Mouse (Mus musculus) forebrain, embryonic 11.5 days (tissue): ENCODE measurements around the gene Gramd1a. TPM values are rescaled to one million over a fixed set of nuclear protein-coding genes. Genes with fewer than 3 reads are reported as not detected.

Experiments
- ATAC-seq: fragments of 200-750 bp; cut with Nextera tagmentation; replicated peaks from 2 replicates; pipeline ENCODE4 v1.8.0; 2017; ENCODE audit warnings: moderate TSS enrichment; ENCODE audit not compliant: low FRiP score
- DNase-seq: peaks from one replicate; pipeline ENCODE4 v3.0.0-alpha.2; 2017; ENCODE audit warnings: low spot score
- H3K27ac ChIP-seq: fragments of 300-500 bp; sonication (generic); 2 replicates; pipeline ENCODE4 v1.5.1; 2014; ENCODE audit warnings: low read depth, low read length
- H3K27me3 ChIP-seq: fragments of 300-500 bp; sonication (generic); 2 replicates; pipeline ENCODE4 v1.6.1; 2014; ENCODE audit warnings: mild to moderate bottlenecking, low read length, mixed read lengths; ENCODE audit not compliant: control insufficient read depth, insufficient read depth
- H3K36me3 ChIP-seq: fragments of 300-500 bp; sonication (generic); 2 replicates; pipeline ENCODE4 v1.6.1; 2014; ENCODE audit warnings: mild to moderate bottlenecking, low read length, moderate library complexity, mixed read lengths; ENCODE audit not compliant: control insufficient read depth, insufficient read depth
- H3K4me1 ChIP-seq: fragments of 300-500 bp; sonication (generic); replicated peaks from 2 replicates; pipeline ENCODE4 v1.6.1; 2014; ENCODE audit warnings: low read length, mixed read lengths; ENCODE audit not compliant: control insufficient read depth, insufficient read depth
- H3K4me2 ChIP-seq: fragments of 300-500 bp; sonication (generic); 2 replicates; pipeline ENCODE4 v1.6.1; 2014; ENCODE audit warnings: low read depth, mild to moderate bottlenecking, low read length, moderate library complexity, mixed read lengths; ENCODE audit not compliant: severe bottlenecking
- H3K4me3 ChIP-seq: fragments of 300-500 bp; sonication (generic); 2 replicates; pipeline ENCODE4 v1.5.1; 2014; ENCODE audit warnings: low read depth, low read length
- H3K9ac ChIP-seq: fragments of 300-500 bp; sonication (generic); 2 replicates; pipeline ENCODE4 v1.6.1; 2014; ENCODE audit warnings: low read length
- H3K9me3 ChIP-seq: fragments of 300-500 bp; sonication (generic); 2 replicates; pipeline ENCODE4 v1.6.1; 2016; ENCODE audit warnings: low read length, mixed read lengths; ENCODE audit not compliant: control insufficient read depth
- WGBS: fragments of 180-500 bp; shearing (Covaris S2); extraction: QIAGEN DNeasy Blood & Tissue Kit; methylation state at CpG from one replicate; pipeline ENCODE4 v1.1.7; 2014; 5-methylcytosine and 5-hydroxymethylcytosine counted together
- polyA plus RNA-seq: library from polyadenylated mRNA; unstranded; fragments of >200 nt; fragmentation: Nextera tagmentation; extraction: Ambion mirVana; gene quantifications from 2 replicates; pipeline ENCODE4 v1.2.1, GENCODE M21; 2014

The Gramd1a gene
- polyA plus RNA-seq, 1 experiment from 2014 or later: 133 TPM

DNA sequence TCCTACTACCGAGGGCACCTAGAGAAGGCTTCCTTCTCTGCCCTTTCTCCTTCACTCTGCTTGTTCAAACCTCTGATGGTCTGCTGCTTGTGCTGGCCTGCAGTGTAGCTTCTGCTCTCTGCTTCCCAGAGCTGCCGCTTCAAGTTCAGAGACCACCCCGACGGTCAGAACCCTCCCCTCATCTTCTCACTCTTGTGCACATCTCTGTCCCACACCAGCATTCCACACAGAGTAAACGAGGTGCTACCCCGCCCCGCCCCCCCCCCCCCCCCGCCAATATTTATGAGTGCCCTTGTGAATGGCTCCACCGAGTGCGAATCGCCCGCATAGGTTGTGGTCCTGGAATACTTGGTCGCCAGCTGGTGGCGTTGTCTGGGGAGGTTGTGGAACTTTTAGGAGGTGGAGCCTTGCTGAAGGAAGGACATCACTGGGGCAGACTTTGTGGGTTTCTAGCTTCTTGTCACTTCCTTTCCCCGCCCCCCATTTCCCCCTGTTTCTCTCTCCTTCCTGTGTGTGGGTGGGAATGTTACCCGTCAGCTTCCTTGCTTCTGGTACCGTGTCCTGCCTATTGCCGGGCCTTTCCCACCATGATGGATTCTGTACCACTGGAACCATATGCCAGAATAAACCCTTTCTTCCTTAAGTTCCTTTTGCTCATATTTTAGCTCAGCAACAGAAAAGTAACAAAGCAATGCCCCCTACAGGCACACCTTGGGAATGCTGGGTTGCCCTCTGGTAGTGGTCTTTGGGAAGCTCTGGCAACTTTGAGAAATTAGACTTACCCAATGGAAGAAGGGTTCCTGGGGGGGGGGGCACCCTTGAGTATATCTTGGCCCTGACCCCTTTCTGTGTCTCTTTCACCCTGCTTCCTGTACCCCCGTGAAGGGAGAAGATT lies 585 bp upstream of the Gramd1a start:
- Histone ChIP-seq H3K9me3 (no peaks in the 10 kb centered on the region), H3K27me3 (no peaks in the 10 kb centered on the region), H3K4me2 (no peak overlapping the region), H3K36me3 (no peaks in the 10 kb centered on the region), H3K27ac (no peak overlapping the region), H3K4me1 (peaks cover 5% of the 10 kb centered on the region; the same call in 1 of the 2 replicates), H3K9ac (no peak overlapping the region), H3K4me3 (no peak overlapping the region)
- 55% methylated on average over 16 of the region's 19 CpGs for WGBS
- DNase-seq: no peak
- ATAC-seq: no peak

DNA sequence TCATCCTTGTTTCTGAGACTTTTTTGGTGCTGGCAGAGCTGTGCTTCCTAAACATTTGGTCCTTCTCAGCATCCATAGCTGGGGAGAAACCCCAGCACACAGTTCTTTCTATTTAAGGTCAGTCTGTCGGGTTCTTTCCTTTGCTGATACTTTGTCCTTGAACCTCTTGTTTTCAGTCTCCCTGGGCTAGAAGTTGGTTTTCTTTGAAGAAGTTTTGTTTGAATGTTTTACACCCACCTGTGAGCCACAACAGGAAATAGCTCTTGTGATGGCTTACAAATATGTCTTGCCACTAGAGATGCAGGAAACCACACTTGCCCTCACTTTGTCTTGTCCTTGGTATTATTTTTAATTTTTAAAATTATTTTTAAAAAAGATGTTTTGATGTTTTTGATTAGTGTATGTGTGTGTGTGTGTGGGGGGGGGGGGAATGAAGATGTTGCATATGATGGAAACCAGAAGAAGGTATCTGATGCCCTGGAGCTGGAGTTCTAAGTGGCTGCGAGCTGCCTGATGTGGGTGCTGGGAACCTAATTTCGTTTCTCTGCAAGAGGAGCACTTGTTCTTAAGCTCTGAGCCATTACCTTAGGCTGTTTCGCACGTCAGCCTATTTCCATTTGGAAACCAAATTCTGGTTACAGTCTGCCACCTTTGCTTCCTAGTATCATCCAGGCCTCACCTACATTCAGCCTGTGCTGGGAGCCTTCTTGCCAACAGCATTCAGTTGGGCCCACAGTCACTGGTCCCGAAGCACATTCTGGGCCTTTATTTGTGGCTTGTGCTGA lies 2.0 kb downstream of the Gramd1a start:
- H3K27ac ChIP-seq: no peak overlapping the region
- no peaks in the 10 kb centered on the region for H3K36me3 ChIP-seq
- no peak overlapping the region for H3K4me2 ChIP-seq
- H3K9ac ChIP-seq: no peak overlapping the region
- WGBS: 91% methylated on average over 6 of the region's 6 CpGs
- H3K27me3 ChIP-seq: no peaks in the 10 kb centered on the region
- H3K4me3 ChIP-seq: no peak overlapping the region
- no peak for ATAC-seq
- peaks cover 8% of the 10 kb centered on the region; the same call in 1 of the 2 replicates for H3K4me1 ChIP-seq
- H3K9me3 ChIP-seq: no peaks in the 10 kb centered on the region
- DNase-seq: no peak

DNA sequence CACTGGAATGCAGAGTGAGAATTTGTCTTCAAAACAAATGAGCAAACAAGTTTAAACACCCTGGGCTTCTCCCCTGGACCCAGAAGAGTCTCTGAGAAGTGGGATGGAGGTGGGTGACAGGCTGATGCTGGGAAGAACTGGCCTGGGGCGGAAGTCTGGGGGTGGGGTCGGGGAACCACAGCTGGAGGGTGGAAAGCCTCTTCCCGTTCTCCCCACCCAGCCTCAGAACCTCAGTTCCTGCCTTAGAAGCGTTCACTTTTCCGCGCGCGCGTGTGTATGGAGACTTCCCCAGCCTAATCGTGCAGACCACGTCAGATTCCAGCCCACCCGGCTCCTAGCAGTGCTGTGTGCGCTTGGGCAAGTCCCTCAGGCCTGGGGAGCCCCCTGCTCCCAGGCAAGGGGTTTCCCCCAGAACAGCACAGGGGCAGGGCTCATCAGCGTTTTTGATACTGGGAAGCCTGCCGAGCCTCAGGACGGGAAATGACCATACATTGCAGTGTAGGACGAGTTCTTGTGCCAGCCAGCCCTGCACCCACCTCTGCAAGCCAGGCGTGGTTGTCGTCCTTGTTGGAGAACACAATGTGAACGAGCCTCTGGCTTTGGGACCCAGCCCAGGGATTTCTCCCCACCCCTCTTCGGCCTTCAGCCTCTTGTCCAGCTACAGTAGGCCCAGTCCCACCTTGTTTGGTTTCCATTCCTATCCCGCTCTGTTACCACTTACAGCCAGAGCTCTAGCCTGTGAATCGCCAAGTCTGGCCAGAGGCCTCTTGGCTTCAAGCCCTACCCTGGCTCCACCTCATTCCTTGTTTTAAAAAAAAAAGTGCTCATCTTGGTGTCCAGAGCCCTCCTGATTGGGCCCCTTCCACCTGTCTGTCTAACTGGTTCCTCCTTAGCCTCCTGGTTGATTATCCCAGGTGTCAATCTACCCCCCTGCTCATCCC lies 4.1 kb downstream of the Gramd1a start:
- 26% methylated on average over 23 of the region's 23 CpGs for WGBS
- H3K4me1 ChIP-seq: peaks cover 16% of the 10 kb centered on the region; the same call in 1 of the 2 replicates

DNA sequence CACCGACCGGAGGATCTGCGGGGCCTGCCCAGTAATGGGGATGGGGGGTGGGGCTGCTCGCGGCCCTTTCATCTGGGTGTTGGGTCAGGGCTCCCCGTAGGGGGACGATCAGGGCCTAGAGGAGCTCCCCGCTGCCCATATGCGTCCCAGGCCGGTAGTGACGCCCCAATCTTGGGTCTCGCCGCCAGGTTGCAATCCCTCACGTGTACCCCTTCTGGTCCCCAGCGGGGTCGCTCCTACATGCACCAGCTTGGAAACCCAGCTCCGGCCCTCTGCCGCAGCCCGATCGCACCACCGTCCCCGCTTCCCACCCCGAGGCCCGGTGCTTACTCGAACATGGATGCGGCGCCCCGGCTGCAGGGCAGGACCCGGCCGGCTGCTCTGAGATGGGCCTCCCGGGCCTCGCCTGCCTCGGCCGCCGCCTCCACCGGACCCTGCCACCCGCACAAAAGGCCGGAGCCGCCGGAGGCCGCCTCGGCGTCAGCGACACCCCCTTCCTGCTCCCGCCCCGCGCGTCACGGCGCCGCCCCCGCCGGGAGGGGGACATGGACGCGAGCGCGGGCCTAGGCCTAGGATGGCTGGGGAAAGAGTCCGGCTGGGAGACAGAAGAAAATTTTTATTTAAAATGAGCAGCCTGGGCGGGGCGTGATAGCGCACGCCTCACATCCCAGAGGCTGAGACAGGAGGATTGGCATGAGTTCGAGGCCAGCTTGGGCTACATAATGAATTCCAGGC lies 5.0 kb downstream of the Gramd1a start:
- Histone ChIP-seq H3K27ac (peak overlapping the region; percentile 89), H3K9ac (peak overlapping the region; percentile 94), H3K4me3 (peak overlapping the region; percentile 89), H3K4me1 (peaks cover 16% of the 10 kb centered on the region; the same call in 1 of the 2 replicates), H3K27me3 (no peaks in the 10 kb centered on the region), H3K9me3 (no peaks in the 10 kb centered on the region), H3K36me3 (peaks cover 2% of the 10 kb centered on the region; the same call in 1 of the 2 replicates), H3K4me2 (peak overlapping the region; percentile 70)
- ATAC-seq (peak; percentile 85), DNase-seq (peak; percentile 92)
- under 1% methylated on average over 61 of the region's 63 CpGs for WGBS

More for the DNA sequence above, 4.1 kb downstream of the Gramd1a start:
- Histone ChIP-seq H3K36me3 (peaks cover 2% of the 10 kb centered on the region; the same call in 1 of the 2 replicates), H3K9me3 (no peaks in the 10 kb centered on the region), H3K27ac (peak overlapping the region; percentile 89), H3K4me3 (peak overlapping the region; percentile 89), H3K4me2 (peak overlapping the region; percentile 70), H3K9ac (peak overlapping the region; percentile 94), H3K27me3 (no peaks in the 10 kb centered on the region)
- peak; percentile 25 for ATAC-seq
- DNase-seq: peak; percentile 75

DNA sequence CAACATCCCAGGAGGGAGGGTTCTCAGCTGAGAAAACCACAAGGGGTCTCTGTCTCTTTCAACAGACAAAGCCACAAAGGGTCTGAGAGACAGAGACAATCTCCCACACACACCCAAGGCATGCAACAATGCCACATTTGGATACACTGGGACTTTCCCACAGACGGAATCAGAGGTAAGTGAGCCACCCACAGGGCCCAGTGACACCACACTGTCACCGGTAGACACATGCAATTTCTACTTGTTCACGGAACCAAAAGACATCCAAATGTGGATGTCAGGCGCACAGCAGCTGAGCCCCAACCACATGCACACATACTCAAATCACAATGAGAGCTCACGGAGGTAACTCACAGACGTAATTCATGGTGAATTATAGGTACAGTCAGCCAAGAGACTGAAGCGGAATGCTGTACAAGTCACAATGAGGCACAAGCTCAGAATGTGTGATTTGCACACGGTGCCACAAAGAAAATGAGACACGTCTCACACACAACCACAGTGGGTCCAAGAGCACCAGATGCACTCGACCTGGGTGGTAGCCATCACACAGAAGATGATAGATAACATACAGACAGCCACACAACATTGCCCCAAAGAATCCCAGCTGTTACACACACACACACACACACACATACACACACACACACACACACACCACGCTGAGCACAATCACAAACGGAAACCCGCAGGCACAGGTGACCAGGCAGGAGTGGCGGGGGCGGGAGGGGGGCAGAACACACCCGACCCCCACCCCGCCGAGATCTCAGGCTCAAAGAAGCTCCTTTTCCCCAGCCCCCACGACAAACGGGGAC lies 5.7 kb downstream of the Gramd1a start:
- H3K27ac ChIP-seq: peak overlapping the region; percentile 89
- H3K36me3 ChIP-seq: peaks cover 2% of the 10 kb centered on the region; the same call in 1 of the 2 replicates
- H3K9me3 ChIP-seq: no peaks in the 10 kb centered on the region
- DNase-seq (no peak), ATAC-seq (no peak)
- H3K4me2 ChIP-seq: peak overlapping the region; percentile 70
- peaks cover 16% of the 10 kb centered on the region; the same call in 1 of the 2 replicates for H3K4me1 ChIP-seq
- peak overlapping the region; percentile 94 for H3K9ac ChIP-seq
- 3% methylated on average over 20 of the region's 20 CpGs for WGBS
- no peaks in the 10 kb centered on the region for H3K27me3 ChIP-seq
- H3K4me3 ChIP-seq: peak overlapping the region; percentile 89

DNA sequence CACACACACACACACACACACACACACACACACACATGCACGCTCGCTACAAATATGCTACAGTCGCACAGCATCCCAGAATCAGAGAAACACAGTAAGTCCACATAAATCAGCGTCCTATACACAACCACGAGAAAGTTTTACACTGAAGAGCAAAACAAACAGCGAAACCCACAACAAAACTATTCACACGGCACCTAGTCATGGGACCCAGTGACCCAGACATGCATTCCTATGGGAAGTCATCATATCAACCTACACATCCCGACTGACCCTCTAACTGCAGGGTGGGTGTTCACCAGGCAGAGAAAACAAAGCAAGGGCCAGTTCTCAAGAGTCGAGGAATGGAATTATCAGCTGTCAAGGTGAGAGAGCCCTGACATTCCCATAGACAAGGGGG lies 6.4 kb downstream of the Gramd1a start:
- Histone ChIP-seq H3K9ac (peak overlapping the region; percentile 94), H3K36me3 (peaks cover 2% of the 10 kb centered on the region; the same call in 1 of the 2 replicates), H3K27ac (peak overlapping the region; percentile 89), H3K4me3 (peak overlapping the region; percentile 89), H3K27me3 (no peaks in the 10 kb centered on the region), H3K4me2 (peak overlapping the region; percentile 70), H3K9me3 (no peaks in the 10 kb centered on the region), H3K4me1 (peaks cover 17% of the 10 kb centered on the region; the same call in 1 of the 2 replicates)
- DNase-seq (no peak), ATAC-seq (no peak)
- 44% methylated on average over 9 of the region's 9 CpGs for WGBS

DNA sequence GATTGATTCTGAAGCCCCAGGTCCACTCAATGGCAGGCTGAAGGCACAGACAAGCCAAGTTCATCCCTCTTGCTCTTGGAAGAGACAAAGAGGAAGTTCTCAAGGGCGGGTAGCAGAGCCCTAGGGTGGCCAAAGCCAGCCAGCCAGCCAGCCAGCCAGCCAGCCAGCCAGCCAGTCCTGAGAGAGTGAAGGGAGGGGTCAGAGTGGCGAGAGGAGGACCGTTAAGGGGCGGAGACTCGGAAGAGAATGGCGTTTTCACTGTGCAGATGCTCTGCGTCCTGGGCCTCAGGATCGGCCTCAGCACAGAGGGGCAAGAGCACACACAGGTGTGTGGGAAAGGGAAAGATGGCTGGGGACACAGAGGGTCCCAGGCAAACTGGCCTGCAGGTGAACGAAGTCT lies 6.9 kb downstream of the Gramd1a start:
- peak; percentile 48 for ATAC-seq
- no peaks in the 10 kb centered on the region for H3K27me3 ChIP-seq
- H3K9ac ChIP-seq: peak overlapping the region; percentile 94
- H3K4me3 ChIP-seq: peak overlapping the region; percentile 89
- peak overlapping the region; percentile 89 for H3K27ac ChIP-seq
- peak overlapping the region; percentile 70 for H3K4me2 ChIP-seq
- 5% methylated on average over 9 of the region's 9 CpGs for WGBS
- peak; percentile 78 for DNase-seq
- H3K9me3 ChIP-seq: no peaks in the 10 kb centered on the region
- peaks cover 2% of the 10 kb centered on the region; the same call in 1 of the 2 replicates for H3K36me3 ChIP-seq
- peaks cover 18% of the 10 kb centered on the region; the same call in 1 of the 2 replicates for H3K4me1 ChIP-seq
